In the genomic region with DNA sequence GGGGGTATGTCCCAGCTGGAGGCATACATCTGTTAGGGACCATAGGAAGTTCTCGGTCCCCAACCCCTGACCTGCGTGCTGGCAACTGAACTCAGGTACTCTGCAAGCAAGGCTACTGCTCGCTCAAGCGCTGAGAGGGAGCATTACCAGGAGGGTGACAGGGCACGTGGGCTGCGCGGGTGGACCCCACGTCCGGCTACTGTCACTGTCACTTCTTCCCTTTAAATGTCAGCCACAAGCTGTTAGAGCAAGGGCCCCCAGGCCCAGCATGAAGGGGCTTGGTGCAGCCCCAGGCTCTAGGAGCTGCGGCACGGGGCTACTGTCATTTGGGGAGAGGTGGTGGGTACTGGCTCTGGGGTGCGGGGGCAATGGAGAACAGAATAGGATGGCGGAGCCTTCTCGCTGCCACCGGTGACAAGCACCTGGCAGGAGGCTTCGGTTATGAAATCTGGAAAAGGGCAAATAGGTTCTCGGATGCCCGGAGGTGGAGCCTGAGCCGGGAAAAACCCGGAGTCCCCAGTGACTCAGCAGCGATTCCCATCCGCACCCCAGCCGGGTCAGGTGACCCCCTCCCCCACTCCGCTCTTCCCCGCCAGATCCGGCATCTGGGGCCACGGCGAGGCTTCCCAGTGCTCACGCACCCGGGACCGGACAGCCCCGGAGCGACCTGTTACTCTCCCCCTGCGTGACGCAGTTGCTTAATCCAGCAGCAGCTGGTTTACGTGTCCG, we compare ENCODE assay signal across 8 mouse cellular contexts. TPM values are rescaled to one million over a fixed set of nuclear protein-coding genes. Genes with fewer than 3 reads are reported as not detected.
A peak's percentile ranks its signal among the peaks of the same experiment; 100 is the strongest.
DNase-seq lines count a peak whose midpoint lies in the region; ATAC-seq and TF ChIP-seq lines count a peak whose summit lies in the region.

No protein-coding gene starts in this region.

- H3K4me3 ChIP-seq in forebrain, embryonic 15.5 days, result 0 out of 2 replicates have a peak overlapping the region, but pooled peaks have one; percentile 5
- peak overlapping the region; percentile 35 for H3K4me3 ChIP-seq in intestine, embryonic 15.5 days (replicated peaks)
- H3K4me3 ChIP-seq in lung, embryonic 14.5 days (ENCODE audit: low read depth, low read length), result peak overlapping the region; percentile 32
- peak overlapping the region; percentile 19 for H3K4me3 ChIP-seq in stomach, embryonic 14.5 days (ENCODE audit: low read depth, low read length)

- H3K9me3 ChIP-seq in forebrain, embryonic 15.5 days, result no peaks in the 10 kb centered on the region
- H3K9me3 ChIP-seq in intestine, embryonic 15.5 days, result no peaks in the 10 kb centered on the region
- H3K9me3 ChIP-seq in lung, embryonic 14.5 days (ENCODE audit: low read depth, low read length), result no peaks in the 10 kb centered on the region
- H3K9me3 ChIP-seq in stomach, embryonic 14.5 days (ENCODE audit: control insufficient read depth, low read depth, low read length), result no peaks in the 10 kb centered on the region

- no peak for TF ChIP-seq CTCF in lung, embryonic 14.5 days (IDR thresholded peaks at IDR 0.05; ENCODE audit: low read depth)

- peak overlapping the region; percentile 21 for H3K4me2 ChIP-seq in forebrain, embryonic 15.5 days (replicated peaks)
- H3K4me2 ChIP-seq in intestine, embryonic 15.5 days (replicated peaks), result peak overlapping the region; percentile 66
- peak overlapping the region; percentile 64 for H3K4me2 ChIP-seq in lung, embryonic 14.5 days
- H3K4me2 ChIP-seq in stomach, embryonic 14.5 days (replicated peaks; ENCODE audit: low read depth, low read length), result peak overlapping the region; percentile 47

- no peak overlapping the region for H3K27ac ChIP-seq in forebrain, embryonic 15.5 days (replicated peaks)
- H3K27ac ChIP-seq in intestine, embryonic 15.5 days, result 0 out of 2 replicates have a peak overlapping the region, but pooled peaks have one; percentile 11
- H3K27ac ChIP-seq in lung, embryonic 14.5 days (ENCODE audit: low read depth), result no peak overlapping the region
- H3K27ac ChIP-seq in stomach, embryonic 14.5 days (ENCODE audit: low read length), result no peak overlapping the region

- H3K27me3 ChIP-seq in forebrain, embryonic 15.5 days, result peaks cover 34% of the 10 kb centered on the region
- H3K27me3 ChIP-seq in intestine, embryonic 15.5 days (replicated peaks), result peaks cover 12% of the 10 kb centered on the region; the same call in 1 of the 2 replicates
- H3K27me3 ChIP-seq in lung, embryonic 14.5 days (ENCODE audit: insufficient read depth, low read length), result peaks cover 31% of the 10 kb centered on the region
- peaks cover 9% of the 10 kb centered on the region; the same call in 1 of the 2 replicates for H3K27me3 ChIP-seq in stomach, embryonic 14.5 days (ENCODE audit: control insufficient read depth, insufficient read depth, low read length)

- peak; percentile 26 for ATAC-seq in activated CD4-positive, CD25-positive, alpha-beta regulatory T cell, adult 4 months
- no peak for ATAC-seq in forebrain, embryonic 15.5 days (replicated peaks)
- peak; percentile 36 for ATAC-seq in intestine, embryonic 15.5 days
- no peak for ATAC-seq in lung, embryonic 14.5 days (ENCODE audit: insufficient read depth)
- no peak for ATAC-seq in stomach, embryonic 14.5 days (ENCODE audit: insufficient number of reproducible peaks, insufficient read depth, low FRiP score, low read depth)

- H3K9ac ChIP-seq in forebrain, embryonic 15.5 days (replicated peaks), result no peak overlapping the region
- H3K9ac ChIP-seq in intestine, embryonic 15.5 days, result peak overlapping the region; percentile 41
- H3K9ac ChIP-seq in lung, embryonic 14.5 days, result peak overlapping the region; percentile 40
- no peak overlapping the region for H3K9ac ChIP-seq in stomach, embryonic 14.5 days (replicated peaks; ENCODE audit: low read depth, low read length)

- no peaks in the 10 kb centered on the region for H3K36me3 ChIP-seq in forebrain, embryonic 15.5 days
- no peaks in the 10 kb centered on the region for H3K36me3 ChIP-seq in intestine, embryonic 15.5 days
- no peaks in the 10 kb centered on the region for H3K36me3 ChIP-seq in lung, embryonic 14.5 days (ENCODE audit: insufficient read depth)
- H3K36me3 ChIP-seq in stomach, embryonic 14.5 days (ENCODE audit: control insufficient read depth, insufficient read depth, low read length), result no peaks in the 10 kb centered on the region

- DNase-seq in kidney, adult 11 months, result peak; percentile 47
- no peak for DNase-seq in kidney, adult 9 months
- no peak for DNase-seq in lung, embryonic 14.5 days
- DNase-seq in frontal cortex, postnatal 25 days (ENCODE audit: low spot score in 2 of 2), result no peak

- WGBS in forebrain, embryonic 15.5 days, result 9% methylated on average over 37 of the region's 37 CpGs
- 10% methylated on average over 37 of the region's 37 CpGs for WGBS in intestine, embryonic 15.5 days
- 8% methylated on average over 37 of the region's 37 CpGs for WGBS in lung, embryonic 14.5 days
- WGBS in stomach, embryonic 14.5 days, result 11% methylated on average over 37 of the region's 37 CpGs

- H3K4me1 ChIP-seq in forebrain, embryonic 15.5 days, result peaks cover 8% of the 10 kb centered on the region
- peaks cover 19% of the 10 kb centered on the region for H3K4me1 ChIP-seq in intestine, embryonic 15.5 days (replicated peaks)
- H3K4me1 ChIP-seq in lung, embryonic 14.5 days (ENCODE audit: insufficient read depth), result peaks cover 5% of the 10 kb centered on the region
- 0 out of 2 replicates have a peak, but pooled peaks cover 5% of the 10 kb centered on the region for H3K4me1 ChIP-seq in stomach, embryonic 14.5 days (ENCODE audit: control insufficient read depth, insufficient read depth, low read length)

RNA-seq across cellular contexts. Expression of gene Gng7, which starts 29.3 kb away (rescaled TPM):
- not detected for polyA plus RNA-seq in activated CD4-positive, CD25-positive, alpha-beta regulatory T cell, adult 4 months (2017; shearing (Covaris generic))
- 30.8 and 32.1 TPM in 2 replicates for polyA plus RNA-seq in forebrain, embryonic 15.5 days (2015; fragmentation: Nextera tagmentation; extraction: Ambion mirVana)
- 4.5 and 4.7 TPM in 2 replicates for polyA plus RNA-seq in intestine, embryonic 15.5 days (2015; fragmentation: Nextera tagmentation; extraction: Ambion mirVana)
- 4.5 and 5.7 TPM in 2 replicates for polyA plus RNA-seq in lung, embryonic 14.5 days (2014; fragmentation: Nextera tagmentation; extraction: Ambion mirVana)
- 4.7 and 5.9 TPM in 2 replicates for polyA plus RNA-seq in stomach, embryonic 14.5 days (2014; fragmentation: Nextera tagmentation; extraction: Ambion mirVana)

RNA-seq across cellular contexts. Expression of gene Diras1, which starts 40.1 kb away (rescaled TPM):
- under 1 TPM in 1 of 2 experiments, not detected in 1; 0.11 TPM for polyA plus RNA-seq in activated CD4-positive, CD25-positive, alpha-beta regulatory T cell, adult 4 months (2017; shearing (Covaris generic))
- polyA plus RNA-seq in forebrain, embryonic 15.5 days (2015; fragmentation: Nextera tagmentation; extraction: Ambion mirVana), result 32.6 and 36.0 TPM in 2 replicates
- 0.94 and 1.2 TPM in 2 replicates for polyA plus RNA-seq in intestine, embryonic 15.5 days (2015; fragmentation: Nextera tagmentation; extraction: Ambion mirVana)
- polyA plus RNA-seq in lung, embryonic 14.5 days (2014; fragmentation: Nextera tagmentation; extraction: Ambion mirVana), result 0.08 and 0.09 TPM in 2 replicates
- 0.20 and 0.41 TPM in 2 replicates for polyA plus RNA-seq in stomach, embryonic 14.5 days (2014; fragmentation: Nextera tagmentation; extraction: Ambion mirVana)

RNA-seq across cellular contexts. Expression of gene Slc39a3, which starts 51.8 kb away (rescaled TPM):
- 1 to 10 TPM; 3.2 to 4.0 TPM for polyA plus RNA-seq in activated CD4-positive, CD25-positive, alpha-beta regulatory T cell, adult 4 months (2017; shearing (Covaris generic))
- 46.3 TPM in 2 replicates for polyA plus RNA-seq in forebrain, embryonic 15.5 days (2015; fragmentation: Nextera tagmentation; extraction: Ambion mirVana)
- 15.0 and 18.2 TPM in 2 replicates for polyA plus RNA-seq in intestine, embryonic 15.5 days (2015; fragmentation: Nextera tagmentation; extraction: Ambion mirVana)
- polyA plus RNA-seq in lung, embryonic 14.5 days (2014; fragmentation: Nextera tagmentation; extraction: Ambion mirVana), result 11.7 and 15.2 TPM in 2 replicates
- polyA plus RNA-seq in stomach, embryonic 14.5 days (2014; fragmentation: Nextera tagmentation; extraction: Ambion mirVana), result 10.3 and 11.9 TPM in 2 replicates

RNA-seq across cellular contexts. Expression of gene Gadd45b, which starts 55.5 kb away (rescaled TPM):
- 10 to 100 TPM; 22.8 to 45.2 TPM for polyA plus RNA-seq in activated CD4-positive, CD25-positive, alpha-beta regulatory T cell, adult 4 months (2017; shearing (Covaris generic))
- polyA plus RNA-seq in forebrain, embryonic 15.5 days (2015; fragmentation: Nextera tagmentation; extraction: Ambion mirVana), result 5.5 and 5.9 TPM in 2 replicates
- polyA plus RNA-seq in intestine, embryonic 15.5 days (2015; fragmentation: Nextera tagmentation; extraction: Ambion mirVana), result 26.6 and 29.9 TPM in 2 replicates
- polyA plus RNA-seq in lung, embryonic 14.5 days (2014; fragmentation: Nextera tagmentation; extraction: Ambion mirVana), result 18.3 and 24.6 TPM in 2 replicates
- polyA plus RNA-seq in stomach, embryonic 14.5 days (2014; fragmentation: Nextera tagmentation; extraction: Ambion mirVana), result 16.1 and 20.7 TPM in 2 replicates

Comparison
In these comparisons a context has a peak if more than half of its experiments do, and no peak if none do; other contexts are left out.
1. ATAC-seq: peak in activated CD4-positive, CD25-positive, alpha-beta regulatory T cell, adult 4 months (single experiment) and intestine, embryonic 15.5 days (single experiment); none in forebrain, embryonic 15.5 days (single experiment), lung, embryonic 14.5 days (single experiment) and stomach, embryonic 14.5 days (single experiment).
2. H3K9ac ChIP-seq: peak in intestine, embryonic 15.5 days (single experiment) and lung, embryonic 14.5 days (single experiment); none in forebrain, embryonic 15.5 days (single experiment) and stomach, embryonic 14.5 days (single experiment).
3. RNA of gene Diras1, which starts 40.1 kb away (polyA plus RNA-seq): 32.6 to 36.0 TPM in forebrain, embryonic 15.5 days; 0.94 to 1.2 TPM in intestine, embryonic 15.5 days, 0.20 to 0.41 TPM in stomach, embryonic 14.5 days, 0.11 TPM in activated CD4-positive, CD25-positive, alpha-beta regulatory T cell, adult 4 months and 0.08 to 0.09 TPM in lung, embryonic 14.5 days; every median in the first group is over 10 times any median in the second.
4. Peak in every context shown above with its lines, with median percentiles within 50 percentile points of each other: H3K4me2 ChIP-seq and H3K4me3 ChIP-seq.